Mouse (Mus musculus) hindbrain, embryonic 13.5 days (tissue): Measurements from ENCODE around the gene Plpp6. TPM values are rescaled to one million over a fixed set of nuclear protein-coding genes. Genes with fewer than 3 reads are reported as not detected.

Experiments used
- ATAC-seq: fragments of 200-750 bp; cut with Nextera tagmentation; 2 replicates; pipeline ENCODE4 v1.8.0; 2017; ENCODE audit warnings: moderate TSS enrichment; ENCODE audit not compliant: low FRiP score
- H3K27ac ChIP-seq: fragments of 300-500 bp; sonication (generic); 2 replicates; pipeline ENCODE4 v1.5.1; 2015; ENCODE audit warnings: inconsistent platforms, mild to moderate bottlenecking, moderate library complexity
- H3K27me3 ChIP-seq: fragments of 300-500 bp; sonication (generic); 2 replicates; pipeline ENCODE4 v1.6.1; 2015; ENCODE audit warnings: mild to moderate bottlenecking, inconsistent platforms
- H3K36me3 ChIP-seq: fragments of 300-500 bp; sonication (generic); 2 replicates; pipeline ENCODE4 v1.6.1; 2015; ENCODE audit warnings: mild to moderate bottlenecking, inconsistent platforms
- H3K4me1 ChIP-seq: fragments of 300-500 bp; sonication (generic); replicated peaks from 2 replicates; pipeline ENCODE4 v1.6.1; 2015; ENCODE audit warnings: inconsistent platforms
- H3K4me2 ChIP-seq: fragments of 300-500 bp; sonication (generic); 2 replicates; pipeline ENCODE4 v1.6.1; 2015; ENCODE audit warnings: inconsistent platforms, mild to moderate bottlenecking, moderate library complexity
- H3K4me3 ChIP-seq: fragments of 300-500 bp; sonication (generic); 2 replicates; pipeline ENCODE4 v1.5.1; 2015; ENCODE audit warnings: mild to moderate bottlenecking, inconsistent platforms
- H3K9ac ChIP-seq: fragments of 300-500 bp; sonication (generic); 2 replicates; pipeline ENCODE4 v1.6.1; 2015; ENCODE audit warnings: mild to moderate bottlenecking, inconsistent platforms
- H3K9me3 ChIP-seq: fragments of 300-500 bp; sonication (generic); 2 replicates; pipeline ENCODE4 v1.6.1; 2016; ENCODE audit warnings: inconsistent platforms
- WGBS: fragments of 180-500 bp; shearing (Covaris S2); methylation state at CpG from one replicate; pipeline ENCODE4 v1.1.7; 2015; 5-methylcytosine and 5-hydroxymethylcytosine counted together
- polyA plus RNA-seq: library from polyadenylated mRNA; unstranded; fragments of >200 nt; fragmentation: Nextera tagmentation; extraction: Ambion mirVana; gene quantifications from 2 replicates; pipeline ENCODE4 v1.2.1, GENCODE M21; 2015

The Plpp6 gene
- polyA plus RNA-seq, 1 experiment from 2014 or later, result 9.7 TPM

GRCm38 (mm10) chr19:29015410-29016203, 51.9 kb downstream of the Plpp6 start:
- no peaks in the 10 kb centered on the region for H3K4me1 ChIP-seq
- H3K4me3 ChIP-seq, result no peak overlapping the region
- H3K36me3 ChIP-seq, result peaks cover 81% of the 10 kb centered on the region
- H3K27ac ChIP-seq, result no peak overlapping the region
- H3K9ac ChIP-seq, result no peak overlapping the region
- H3K9me3 ChIP-seq, result no peaks in the 10 kb centered on the region
- WGBS, result 84% methylated on average over 8 of the region's 8 CpGs
- no peaks in the 10 kb centered on the region for H3K27me3 ChIP-seq
- H3K4me2 ChIP-seq, result no peak overlapping the region
- ATAC-seq, result no peak

- Histone ChIP-seq H3K27me3 (no peaks in the 10 kb centered on the region), H3K4me3 (no peak overlapping the region), H3K36me3 (peaks cover 80% of the 10 kb centered on the region), H3K9ac (no peak overlapping the region), H3K9me3 (no peaks in the 10 kb centered on the region), H3K4me2 (no peak overlapping the region), H3K4me1 (no peaks in the 10 kb centered on the region), H3K27ac (no peak overlapping the region)
- ATAC-seq, result no peak
- 94% methylated on average over 5 of the region's 5 CpGs for WGBS
These were observed 52.5 kb downstream of the Plpp6 start for GRCm38 (mm10) chr19:29016204-29016765.

Other genes starting within 250 kb of the Plpp6 start
- gene Slc1a1, start 128.9 kb upstream of the Plpp6 start, polyA plus RNA-seq, result 22.1 and 23.0 TPM in 2 replicates
- 0.65 and 0.89 TPM in 2 replicates for gene 4430402I18Rik, start 3.8 kb downstream of the Plpp6 start, polyA plus RNA-seq
- gene Cdc37l1, start 26.4 kb downstream of the Plpp6 start, polyA plus RNA-seq, result 50.3 and 52.4 TPM in 2 replicates
- gene Ak3, start 84.0 kb downstream of the Plpp6 start, polyA plus RNA-seq, result 60.7 and 61.6 TPM in 2 replicates
- gene Rcl1, start 137.4 kb downstream of the Plpp6 start, polyA plus RNA-seq, result 27.6 and 30.6 TPM in 2 replicates